Mouse (Mus musculus): ENCODE results near the gene Dnaja1.

Dnaja1 gene

GRCm38 (mm10) chr4:40757157-40757779 is 35.3 kb downstream of the Dnaja1 start:
- no peak for DNase-seq

- peak; percentile 97 for DNase-seq
Measured at GRCm38 (mm10) chr4:40757780-40758420, 36.0 kb downstream of the Dnaja1 start, which contains the start of gene Smu1. Gene Smu1 (minus strand): TSS chr4:40757923.

GRCm38 (mm10) chr4:40759876-40760275 is 37.9 kb downstream of the Dnaja1 start:
- no peak for DNase-seq

GRCm38 (mm10) chr4:40774279-40775259 is 52.6 kb downstream of the Dnaja1 start:
- peak; percentile 81 to 89 for DNase-seq

GRCm38 (mm10) chr4:40776416-40776815 is 54.5 kb downstream of the Dnaja1 start:
- DNase-seq: no peak

GRCm38 (mm10) chr4:40777116-40777515 is 55.2 kb downstream of the Dnaja1 start:
- no peak for DNase-seq

GRCm38 (mm10) chr4:40778656-40779055 is 56.7 kb downstream of the Dnaja1 start:
- no peak for DNase-seq

GRCm38 (mm10) chr4:40781143-40781542 is 59.2 kb downstream of the Dnaja1 start:
- peak; percentile 70 to 77 for DNase-seq

- DNase-seq: no peak
Measured at GRCm38 (mm10) chr4:40781797-40782495, 60.0 kb downstream of the Dnaja1 start.

GRCm38 (mm10) chr4:40783049-40783448 is 61.1 kb downstream of the Dnaja1 start:
- DNase-seq: no peak

GRCm38 (mm10) chr4:40784556-40785169 is 62.7 kb downstream of the Dnaja1 start:
- DNase-seq: peak; percentile 27 to 69

- DNase-seq: no peak
Measured at GRCm38 (mm10) chr4:40785620-40786166, 63.7 kb downstream of the Dnaja1 start.

GRCm38 (mm10) chr4:40786578-40786977 is 64.6 kb downstream of the Dnaja1 start:
- DNase-seq: no peak
